Mouse (Mus musculus) midbrain, embryonic 13.5 days (tissue): Measurements from ENCODE around the gene Axl. TPM values are rescaled to one million over a fixed set of nuclear protein-coding genes. Genes with fewer than 3 reads are reported as not detected.
"Not testable (repeated sequence)": the region's sequence is repeated elsewhere in the genome, so short reads cannot be mapped to it uniquely, and the experiment has no call there.

ENCODE experiments used
- ATAC-seq: fragments of 200-750 bp; cut with Nextera tagmentation; 2 replicates; pipeline ENCODE4 v1.8.0; 2017; ENCODE audit warnings: mild to moderate bottlenecking, moderate TSS enrichment, moderate library complexity
- H3K27ac ChIP-seq: fragments of 300-500 bp; sonication (generic); 2 replicates; pipeline ENCODE4 v1.5.1; 2015; ENCODE audit warnings: inconsistent platforms, mild to moderate bottlenecking, moderate library complexity
- H3K27me3 ChIP-seq: fragments of 300-500 bp; sonication (generic); 2 replicates; pipeline ENCODE4 v1.6.1; 2015; ENCODE audit warnings: mild to moderate bottlenecking, inconsistent platforms
- H3K36me3 ChIP-seq: fragments of 300-500 bp; sonication (generic); 2 replicates; pipeline ENCODE4 v1.6.1; 2015; ENCODE audit warnings: mild to moderate bottlenecking, inconsistent platforms
- H3K4me1 ChIP-seq: fragments of 300-500 bp; sonication (generic); replicated peaks from 2 replicates; pipeline ENCODE4 v1.6.1; 2015; ENCODE audit warnings: inconsistent platforms
- H3K4me2 ChIP-seq: fragments of 300-500 bp; sonication (generic); replicated peaks from 2 replicates; pipeline ENCODE4 v1.6.1; 2015; ENCODE audit warnings: moderate library complexity, mild to moderate bottlenecking, inconsistent platforms
- H3K4me3 ChIP-seq: fragments of 300-500 bp; sonication (generic); replicated peaks from 2 replicates; pipeline ENCODE4 v1.5.1; 2015; ENCODE audit warnings: mild to moderate bottlenecking, inconsistent platforms
- H3K9ac ChIP-seq: fragments of 300-500 bp; sonication (generic); replicated peaks from 2 replicates; pipeline ENCODE4 v1.6.1; 2015; ENCODE audit warnings: mild to moderate bottlenecking, inconsistent platforms
- H3K9me3 ChIP-seq: fragments of 300-500 bp; sonication (generic); 2 replicates; pipeline ENCODE4 v1.6.1; 2016; ENCODE audit warnings: mild to moderate bottlenecking, inconsistent platforms
- WGBS: fragments of 180-500 bp; shearing (Covaris S2); methylation state at CpG from one replicate; pipeline ENCODE4 v1.1.7; 2015; 5-methylcytosine and 5-hydroxymethylcytosine counted together
- polyA plus RNA-seq: library from polyadenylated mRNA; unstranded; fragments of >200 nt; fragmentation: Nextera tagmentation; extraction: Ambion mirVana; gene quantifications from 2 replicates; pipeline ENCODE4 v1.2.1, GENCODE M21; 2015

Gene Axl
- polyA plus RNA-seq, 1 experiment from 2014 or later, result 17.5 TPM

- peaks cover 12% of the 10 kb centered on the region for H3K4me1 ChIP-seq
- no peak overlapping the region for H3K4me2 ChIP-seq
- H3K9ac ChIP-seq, result no peak overlapping the region
- WGBS, result 73% methylated on average over 2 of the region's 2 CpGs
- H3K36me3 ChIP-seq, result no peaks in the 10 kb centered on the region
- H3K4me3 ChIP-seq, result no peak overlapping the region
- no peak overlapping the region for H3K27ac ChIP-seq
- no peaks in the 10 kb centered on the region for H3K9me3 ChIP-seq
- peaks cover 22% of the 10 kb centered on the region for H3K27me3 ChIP-seq
- no peak for ATAC-seq
These were observed 23.2 kb upstream of the Axl start for GRCm38 (mm10) chr7:25811716-25812115.

DNA sequence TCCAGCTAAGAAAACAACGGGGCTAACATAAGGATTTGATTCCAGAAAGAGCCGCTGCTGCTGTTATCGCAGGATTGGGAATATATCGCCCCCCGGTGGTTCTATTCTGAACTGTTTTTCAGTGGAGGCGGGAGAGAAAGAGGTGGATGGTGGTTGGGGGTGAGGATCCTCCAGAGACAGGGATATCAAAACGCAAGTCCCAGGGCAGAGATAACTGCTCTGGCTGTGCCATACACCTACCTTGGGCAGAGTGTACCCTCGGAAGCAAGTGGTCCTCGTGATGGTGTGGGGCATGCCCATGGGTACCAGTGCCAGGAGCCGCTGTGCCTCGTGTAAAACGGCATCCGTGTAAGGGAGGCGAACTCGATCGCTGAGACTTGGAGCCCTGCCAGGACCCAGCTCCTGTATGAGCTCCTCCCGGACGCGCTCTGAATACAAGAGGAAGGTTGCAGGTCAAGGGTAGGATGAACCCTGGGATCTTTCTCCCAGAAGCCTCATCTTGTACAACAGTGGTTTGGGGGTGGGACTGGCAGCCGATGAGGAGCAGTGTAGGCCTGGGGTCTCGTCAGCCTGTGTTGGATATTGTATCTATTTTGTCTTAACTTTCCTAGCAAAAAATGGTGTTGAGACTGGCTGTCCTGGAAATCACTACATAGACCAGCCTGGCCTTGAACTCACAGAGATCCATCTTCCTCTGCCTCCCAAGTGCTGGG is 17.3 kb upstream of the Axl start:
- H3K4me2 ChIP-seq, result peak overlapping the region; percentile 44
- WGBS, result 20% methylated on average over 21 of the region's 21 CpGs

DNA sequence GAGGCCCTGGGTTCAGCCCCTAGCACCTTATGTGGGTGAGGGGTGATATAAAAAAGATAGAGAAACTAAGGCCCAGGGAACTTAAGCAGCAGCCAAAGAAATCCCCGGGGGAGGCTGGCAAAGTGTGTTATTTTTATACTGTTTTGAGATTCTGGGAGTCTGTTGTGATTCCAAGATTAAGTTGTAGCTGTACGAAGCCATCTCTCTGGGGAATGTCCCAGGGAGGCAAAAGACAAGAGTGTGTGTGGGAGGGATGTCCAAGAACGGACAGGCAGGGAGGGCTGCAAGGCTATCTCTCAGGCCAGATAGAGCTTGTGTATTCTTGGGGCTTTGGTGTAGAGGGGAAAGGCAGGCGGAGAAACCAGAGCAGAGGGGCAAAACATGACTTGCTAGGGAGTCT is 16.3 kb upstream of the Axl start:
- H3K27me3 ChIP-seq, result no peaks in the 10 kb centered on the region
- WGBS, result 83% methylated on average over 4 of the region's 4 CpGs
- no peak overlapping the region for H3K4me3 ChIP-seq
- H3K4me1 ChIP-seq, result 0 out of 2 replicates have a peak, but pooled peaks cover 4% of the 10 kb centered on the region
- H3K4me2 ChIP-seq, result no peak overlapping the region
- no peak overlapping the region for H3K9ac ChIP-seq
- H3K27ac ChIP-seq, result no peak overlapping the region
- H3K9me3 ChIP-seq, result no peaks in the 10 kb centered on the region
- ATAC-seq, result no peak
- no peaks in the 10 kb centered on the region for H3K36me3 ChIP-seq

More for the DNA sequence above, 17.3 kb upstream of the Axl start:
- 0 out of 2 replicates have a peak, but pooled peaks cover 4% of the 10 kb centered on the region for H3K4me1 ChIP-seq
- H3K9ac ChIP-seq, result no peak overlapping the region; the same call in none of the 2 replicates
- H3K27ac ChIP-seq, result no peak overlapping the region
- H3K4me3 ChIP-seq, result peak overlapping the region; percentile 12; the same call in 1 of the 2 replicates
- H3K9me3 ChIP-seq, result no peaks in the 10 kb centered on the region
- no peaks in the 10 kb centered on the region for H3K36me3 ChIP-seq
- peak; percentile 68 for ATAC-seq
- no peaks in the 10 kb centered on the region for H3K27me3 ChIP-seq

DNA sequence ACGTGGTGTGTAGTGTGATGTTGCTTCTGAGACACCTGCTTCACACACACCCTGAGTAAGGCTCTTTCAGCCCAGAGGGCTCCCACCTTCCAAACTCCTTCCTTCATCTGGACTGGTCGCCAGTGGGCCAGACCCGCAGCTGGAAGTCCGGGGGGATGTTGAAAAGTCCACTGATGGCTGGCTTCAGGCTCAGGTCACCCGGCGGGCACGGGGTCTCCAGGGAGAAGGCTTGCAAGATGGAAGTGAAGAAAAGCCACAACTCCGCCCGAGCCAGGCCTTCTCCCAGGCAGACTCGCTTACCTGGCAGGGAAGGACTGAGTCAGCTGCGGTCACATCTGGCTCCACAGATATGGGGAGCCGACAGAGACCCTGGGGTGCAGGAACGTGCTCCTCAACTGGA is 15.0 kb upstream of the Axl start:
- no peak overlapping the region for H3K9ac ChIP-seq
- H3K27ac ChIP-seq, result no peak overlapping the region
- H3K9me3 ChIP-seq, result 0 out of 2 replicates have a peak, but pooled peaks cover 1% of the 10 kb centered on the region
- 0 out of 2 replicates have a peak, but pooled peaks cover 4% of the 10 kb centered on the region for H3K4me1 ChIP-seq
- H3K4me2 ChIP-seq, result no peak overlapping the region
- no peaks in the 10 kb centered on the region for H3K27me3 ChIP-seq
- ATAC-seq, result no peak
- WGBS, result 85% methylated on average over 13 of the region's 13 CpGs
- H3K36me3 ChIP-seq, result no peaks in the 10 kb centered on the region
- no peak overlapping the region for H3K4me3 ChIP-seq

- no peak for ATAC-seq
- WGBS, result 33% methylated on average over 24 of the region's 24 CpGs
- H3K27ac ChIP-seq, result no peak overlapping the region
- H3K9me3 ChIP-seq, result 0 out of 2 replicates have a peak, but pooled peaks cover 2% of the 10 kb centered on the region
- H3K9ac ChIP-seq, result no peak overlapping the region
- 0 out of 2 replicates have a peak, but pooled peaks cover 4% of the 10 kb centered on the region for H3K4me1 ChIP-seq
- H3K27me3 ChIP-seq, result no peaks in the 10 kb centered on the region
- H3K4me2 ChIP-seq, result no peak overlapping the region; the same call in 1 of the 2 replicates
- no peaks in the 10 kb centered on the region for H3K36me3 ChIP-seq
- H3K4me3 ChIP-seq, result no peak overlapping the region
These were observed 14.0 kb upstream of the Axl start for GRCm38 (mm10) chr7:25802241-25803125.

GRCm38 (mm10) chr7:25801031-25801430 is 12.5 kb upstream of the Axl start:
- no peak for ATAC-seq
- no peak overlapping the region for H3K4me3 ChIP-seq
- no peak overlapping the region for H3K27ac ChIP-seq
- 0 out of 2 replicates have a peak, but pooled peaks cover 2% of the 10 kb centered on the region for H3K9me3 ChIP-seq
- H3K4me2 ChIP-seq, result no peak overlapping the region
- 89% methylated on average over 6 of the region's 6 CpGs for WGBS
- H3K27me3 ChIP-seq, result no peaks in the 10 kb centered on the region
- H3K4me1 ChIP-seq, result 0 out of 2 replicates have a peak, but pooled peaks cover 4% of the 10 kb centered on the region
- no peaks in the 10 kb centered on the region for H3K36me3 ChIP-seq
- H3K9ac ChIP-seq, result no peak overlapping the region

- Histone ChIP-seq H3K4me2 (no peak overlapping the region), H3K4me3 (no peak overlapping the region), H3K9me3 (0 out of 2 replicates have a peak, but pooled peaks cover 2% of the 10 kb centered on the region), H3K4me1 (no peaks in the 10 kb centered on the region), H3K9ac (no peak overlapping the region), H3K27me3 (no peaks in the 10 kb centered on the region), H3K36me3 (no peaks in the 10 kb centered on the region), H3K27ac (no peak overlapping the region)
- WGBS, result 95% methylated on average over 1 of the region's 1 CpGs
- ATAC-seq, result no peak
These were observed 10.9 kb upstream of the Axl start for GRCm38 (mm10) chr7:25799369-25799768.

DNA sequence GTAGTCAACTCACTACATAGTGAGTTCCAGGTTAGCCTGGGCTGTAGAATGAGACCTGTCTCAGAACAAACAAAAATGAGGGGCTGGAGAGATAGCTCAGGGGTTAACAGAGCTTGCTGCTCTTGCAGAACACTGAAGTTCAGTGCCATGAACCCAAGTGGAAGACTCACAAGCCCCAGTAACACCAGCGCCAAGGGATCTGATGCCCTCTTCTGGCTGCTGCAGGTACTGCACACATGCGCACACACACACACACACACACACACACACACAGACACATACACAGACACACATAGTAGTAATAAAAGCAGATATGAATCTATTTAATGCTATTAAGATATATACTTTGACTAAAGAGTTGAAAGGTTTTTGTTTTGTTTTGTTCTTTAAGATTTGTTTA is 10.0 kb upstream of the Axl start:
- ATAC-seq, result no peak
- WGBS, result 88% methylated on average over 2 of the region's 2 CpGs
- Histone ChIP-seq H3K4me3 (no peak overlapping the region), H3K27ac (no peak overlapping the region), H3K27me3 (no peaks in the 10 kb centered on the region), H3K36me3 (no peaks in the 10 kb centered on the region), H3K4me1 (no peaks in the 10 kb centered on the region), H3K9ac (no peak overlapping the region), H3K4me2 (no peak overlapping the region), H3K9me3 (0 out of 2 replicates have a peak, but pooled peaks cover 2% of the 10 kb centered on the region)

DNA sequence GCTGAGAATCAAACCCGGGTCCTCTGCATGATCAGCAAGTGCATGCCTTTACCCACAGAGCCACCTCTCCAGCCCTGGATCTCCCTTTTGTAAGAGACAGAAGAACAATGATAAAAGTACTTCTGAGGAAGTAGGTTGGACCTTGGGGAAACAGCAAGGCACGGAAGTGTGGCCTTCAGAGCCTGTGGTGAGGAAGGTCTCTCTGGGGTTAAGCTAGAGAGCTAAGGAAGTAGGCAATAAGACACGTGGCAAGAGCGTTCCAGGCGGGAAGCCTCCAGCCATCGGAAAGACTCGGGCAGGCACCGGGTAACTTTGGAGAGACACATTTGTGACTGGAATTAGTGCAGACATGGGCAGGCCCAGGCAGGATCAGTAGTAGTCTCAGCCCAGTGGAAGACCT is 6.3 kb upstream of the Axl start:
- no peak for ATAC-seq
- Histone ChIP-seq H3K4me3 (no peak overlapping the region), H3K27me3 (no peaks in the 10 kb centered on the region), H3K4me1 (no peaks in the 10 kb centered on the region), H3K36me3 (no peaks in the 10 kb centered on the region), H3K9me3 (0 out of 2 replicates have a peak, but pooled peaks cover 2% of the 10 kb centered on the region), H3K4me2 (no peak overlapping the region), H3K9ac (no peak overlapping the region), H3K27ac (no peak overlapping the region)
- 90% methylated on average over 8 of the region's 8 CpGs for WGBS

DNA sequence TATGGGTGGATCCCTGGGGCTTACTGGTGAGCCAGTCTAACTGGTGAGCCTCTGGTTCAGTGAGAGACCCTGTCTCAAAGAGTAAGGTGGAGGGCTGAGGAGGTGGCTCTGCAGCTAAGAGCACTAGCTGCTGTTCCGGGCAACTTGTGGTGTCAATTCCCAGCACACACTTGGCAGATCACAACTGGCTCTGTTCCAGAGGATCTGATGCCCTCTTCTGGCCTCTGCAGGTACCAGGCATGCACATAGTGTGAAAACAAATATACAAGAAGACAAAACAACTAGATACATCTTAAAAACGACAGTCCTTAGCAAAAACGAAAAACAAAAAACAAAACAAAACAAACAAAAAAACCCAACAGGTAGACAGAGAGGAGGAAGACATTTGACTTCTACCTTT is 5.2 kb upstream of the Axl start:
- Histone ChIP-seq H3K4me3 (no peak overlapping the region), H3K9me3 (0 out of 2 replicates have a peak, but pooled peaks cover 2% of the 10 kb centered on the region), H3K27ac (no peak overlapping the region), H3K36me3 (no peaks in the 10 kb centered on the region), H3K9ac (no peak overlapping the region), H3K27me3 (no peaks in the 10 kb centered on the region), H3K4me1 (peaks cover 7% of the 10 kb centered on the region), H3K4me2 (no peak overlapping the region)
- no peak for ATAC-seq
- WGBS, result 55% methylated on average over 3 of the region's 3 CpGs

GRCm38 (mm10) chr7:25792966-25793365 is 4.5 kb upstream of the Axl start:
- not testable (repeated sequence) for H3K9me3 ChIP-seq, H3K4me3 ChIP-seq, H3K36me3 ChIP-seq, ATAC-seq, H3K4me2 ChIP-seq, H3K9ac ChIP-seq, H3K27me3 ChIP-seq, H3K27ac ChIP-seq
- H3K4me1 ChIP-seq, result peaks cover 14% of the 10 kb centered on the region
- WGBS, result 78% methylated on average over 9 of the region's 9 CpGs

- no peak overlapping the region for H3K9ac ChIP-seq
- WGBS, result 84% methylated on average over 8 of the region's 8 CpGs
- no peak overlapping the region for H3K4me3 ChIP-seq
- no peak overlapping the region for H3K27ac ChIP-seq
- H3K4me2 ChIP-seq, result no peak overlapping the region
- H3K4me1 ChIP-seq, result peaks cover 24% of the 10 kb centered on the region
- no peak for ATAC-seq
- H3K9me3 ChIP-seq, result no peaks in the 10 kb centered on the region
- H3K36me3 ChIP-seq, result no peaks in the 10 kb centered on the region
- no peaks in the 10 kb centered on the region for H3K27me3 ChIP-seq
These were observed 2.1 kb upstream of the Axl start for GRCm38 (mm10) chr7:25790615-25791014.
